Mouse (Mus musculus) brain, embryonic 14.5 days (tissue): ENCODE measurements around the gene Sh2b2.

Source experiments
- CTCF ChIP-seq: fragments of 200-500 bp; IDR thresholded peaks from 2 replicates; pipeline ENCODE4 v1.5.1; 2012; ENCODE audit warnings: inconsistent platforms, mild to moderate bottlenecking, moderate library complexity, borderline replicate concordance; ENCODE audit not compliant: insufficient read depth, insufficient read length; ENCODE audit errors: extremely low read depth
- POLR2A ChIP-seq: fragments of 200-500 bp; IDR thresholded peaks from 2 replicates; pipeline ENCODE4 v1.6.1; 2012; ENCODE audit warnings: mild to moderate bottlenecking, inconsistent platforms, borderline replicate concordance; ENCODE audit not compliant: poor library complexity, insufficient read depth, insufficient read length, severe bottlenecking; ENCODE audit errors: extremely low read depth

DNA sequence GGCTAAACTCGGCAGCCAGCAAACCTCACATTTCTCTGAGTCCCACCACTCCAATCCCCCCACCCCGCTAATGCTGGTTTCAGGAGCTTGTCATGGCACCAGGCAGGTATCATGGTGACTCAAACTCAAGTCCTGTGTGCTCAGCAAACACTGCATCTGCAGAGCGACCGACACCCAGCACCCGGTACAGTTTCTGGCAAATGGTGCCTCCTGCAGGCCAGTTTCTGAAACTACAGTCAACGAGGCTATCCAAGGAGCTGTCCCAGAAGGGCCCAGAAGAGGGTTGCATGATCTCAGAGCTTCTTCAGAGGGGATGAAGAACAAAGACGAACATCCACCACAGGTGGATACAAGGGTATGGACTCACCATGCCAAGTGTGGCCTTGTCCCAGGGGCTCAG, 4.6 kb upstream of the Sh2b2 start:
- TF ChIP-seq POLR2A (no peak), CTCF (peak; percentile 46; the same call in 1 of the 2 replicates)
